In genomic region chr11:55120821-55121271, GRCm38 (mm10) we compare ENCODE assay signal across 10 mouse cellular contexts. TPM values are rescaled to one million over a fixed set of nuclear protein-coding genes. Genes with fewer than 3 reads are reported as not detected.
DNase-seq lines count a peak whose midpoint lies in the region; ATAC-seq and TF ChIP-seq lines count a peak whose summit lies in the region.
"Had no signal": no experiment of that assay in that cellular context is flagged by ENCODE, and none has a peak within 500 bp of the region (broad histone marks: within the 10 kb centered on the region; RNA-seq: fewer than 3 reads in every experiment).

No protein-coding gene starts in this region.

- H3K27me3 ChIP-seq in forebrain, embryonic 15.5 days: no peaks in the 10 kb centered on the region
- no peaks in the 10 kb centered on the region for H3K27me3 ChIP-seq in forebrain, embryonic 11.5 days (ENCODE audit: control insufficient read depth, insufficient read depth, low read length)
- H3K27me3 ChIP-seq in liver, embryonic 12.5 days (replicated peaks): no peaks in the 10 kb centered on the region

- WGBS in forebrain, embryonic 15.5 days: 77% methylated on average over 8 of the region's 8 CpGs
- WGBS in forebrain, embryonic 11.5 days: 85% methylated on average over 8 of the region's 8 CpGs
- 51% methylated on average over 8 of the region's 8 CpGs for WGBS in lung, adult 2 months
- WGBS in liver, embryonic 12.5 days (ENCODE audit: insufficient replicate concordance): 54% methylated on average over 8 of the region's 8 CpGs

- no peaks in the 10 kb centered on the region for H3K9me3 ChIP-seq in forebrain, embryonic 15.5 days
- no peaks in the 10 kb centered on the region; the same call in 1 of the 2 replicates for H3K9me3 ChIP-seq in forebrain, embryonic 11.5 days (ENCODE audit: control insufficient read depth, low read length)
- H3K9me3 ChIP-seq in liver, embryonic 12.5 days (replicated peaks): no peaks in the 10 kb centered on the region; the same call in 1 of the 2 replicates

- 0 out of 2 replicates have a peak overlapping the region, but pooled peaks have one; percentile 8 for H3K27ac ChIP-seq in forebrain, embryonic 15.5 days (replicated peaks)
- H3K27ac ChIP-seq in forebrain, embryonic 11.5 days (ENCODE audit: low read depth, low read length): no peak overlapping the region
- H3K27ac ChIP-seq in liver, embryonic 12.5 days: peak overlapping the region; percentile 59

- no peak overlapping the region for H3K4me3 ChIP-seq in forebrain, embryonic 15.5 days
- no peak overlapping the region for H3K4me3 ChIP-seq in forebrain, embryonic 11.5 days (ENCODE audit: low read depth, low read length)
- no peak overlapping the region for H3K4me3 ChIP-seq in lung, adult 2 months (replicated peaks; ENCODE audit: extremely low read depth, low read depth, low read length)
- no peak overlapping the region for H3K4me3 ChIP-seq in liver, embryonic 12.5 days

- H3K4me2 ChIP-seq in forebrain, embryonic 15.5 days (replicated peaks): no peak overlapping the region
- no peak overlapping the region for H3K4me2 ChIP-seq in forebrain, embryonic 11.5 days (ENCODE audit: low read depth, low read length, severe bottlenecking)
- H3K4me2 ChIP-seq in liver, embryonic 12.5 days: no peak overlapping the region

- no peak overlapping the region for H3K9ac ChIP-seq in forebrain, embryonic 15.5 days (replicated peaks)
- no peak overlapping the region for H3K9ac ChIP-seq in forebrain, embryonic 11.5 days (ENCODE audit: low read length)
- H3K9ac ChIP-seq in liver, embryonic 12.5 days: no peak overlapping the region

- no peak for TF ChIP-seq CTCF in lung, adult 2 months (IDR thresholded peaks at IDR 0.05; ENCODE audit: insufficient read depth, low read length)

- H3K4me1 ChIP-seq in forebrain, embryonic 15.5 days: no peaks in the 10 kb centered on the region
- no peaks in the 10 kb centered on the region for H3K4me1 ChIP-seq in forebrain, embryonic 11.5 days (replicated peaks; ENCODE audit: control insufficient read depth, insufficient read depth, low read length)
- no peaks in the 10 kb centered on the region for H3K4me1 ChIP-seq in lung, adult 2 months (ENCODE audit: control insufficient read depth, insufficient read depth, low read length)
- peaks cover 7% of the 10 kb centered on the region; the same call in 1 of the 2 replicates for H3K4me1 ChIP-seq in liver, embryonic 12.5 days

- no peaks in the 10 kb centered on the region for H3K36me3 ChIP-seq in forebrain, embryonic 15.5 days
- no peaks in the 10 kb centered on the region for H3K36me3 ChIP-seq in forebrain, embryonic 11.5 days (ENCODE audit: control insufficient read depth, insufficient read depth, low read length)
- no peaks in the 10 kb centered on the region for H3K36me3 ChIP-seq in liver, embryonic 12.5 days

- no peak for ATAC-seq in forebrain, embryonic 15.5 days (replicated peaks)
- ATAC-seq in forebrain, embryonic 11.5 days (replicated peaks; ENCODE audit: low FRiP score): no peak
- ATAC-seq in liver, embryonic 12.5 days: no peak

- no peak for TF ChIP-seq POLR2A in lung, adult 2 months (IDR thresholded peaks at IDR 0.05; ENCODE audit: borderline replicate concordance, extremely low read depth, low read depth, low read length)

- no peak for DNase-seq in forebrain, embryonic 11.5 days (ENCODE audit: low spot score)
- peak; percentile 21 to 32 for DNase-seq in lung, postnatal 4 days
- DNase-seq in lung, adult 2 months: no peak
- DNase-seq in testis, postnatal 10 days (ENCODE audit: low spot score): peak; percentile 58
- DNase-seq in left cerebral cortex, adult 9 months (ENCODE audit: low spot score in 2 of 2): no peak
- DNase-seq in adrenal gland, postnatal 14 days: no peak
- DNase-seq: adrenal gland, adult 2 months; kidney, adult 9 months had no signal

RNA-seq across cellular contexts. Expression of gene Gm2a, which starts 22.9 kb away (rescaled TPM):
- 18.7 and 18.9 TPM in 2 replicates for polyA plus RNA-seq in forebrain, embryonic 15.5 days (2015; fragmentation: Nextera tagmentation; extraction: Ambion mirVana)
- 11.1 and 12.2 TPM in 2 replicates for polyA plus RNA-seq in forebrain, embryonic 11.5 days (2014; fragmentation: Nextera tagmentation; extraction: Ambion mirVana)
- polyA plus RNA-seq in lung, adult 2 months (2012; rRNA removed): 50.9 and 70.4 TPM in 2 replicates
- 10.7 and 11.4 TPM in 2 replicates for polyA plus RNA-seq in liver, embryonic 12.5 days (2016; fragmentation: Nextera tagmentation; extraction: Ambion mirVana)
- 104 and 106 TPM in 2 replicates for total RNA-seq in adrenal gland, postnatal 14 days (2021)

RNA-seq across cellular contexts. Expression of gene Slc36a3, which starts 30.7 kb away (rescaled TPM):
- not detected in 2 replicates for polyA plus RNA-seq in forebrain, embryonic 15.5 days (2015; fragmentation: Nextera tagmentation; extraction: Ambion mirVana)
- not detected in 2 replicates for polyA plus RNA-seq in forebrain, embryonic 11.5 days (2014; fragmentation: Nextera tagmentation; extraction: Ambion mirVana)
- polyA plus RNA-seq in lung, adult 2 months (2012; rRNA removed): 0.18 and 0.22 TPM in 2 replicates
- not detected in 2 replicates for polyA plus RNA-seq in liver, embryonic 12.5 days (2016; fragmentation: Nextera tagmentation; extraction: Ambion mirVana)
- not detected in 2 replicates for total RNA-seq in adrenal gland, postnatal 14 days (2021)
- total RNA-seq: adrenal gland, adult 2 months had no signal

RNA-seq across cellular contexts. Expression of gene Ccdc69, which starts 42.9 kb away (rescaled TPM):
- 0.32 and 0.34 TPM in 2 replicates for polyA plus RNA-seq in forebrain, embryonic 15.5 days (2015; fragmentation: Nextera tagmentation; extraction: Ambion mirVana)
- polyA plus RNA-seq in forebrain, embryonic 11.5 days (2014; fragmentation: Nextera tagmentation; extraction: Ambion mirVana): 0.36 TPM in 1 of 2 replicates, not detected in the other
- 2.2 and 4.1 TPM in 2 replicates for polyA plus RNA-seq in lung, adult 2 months (2012; rRNA removed)
- polyA plus RNA-seq in liver, embryonic 12.5 days (2016; fragmentation: Nextera tagmentation; extraction: Ambion mirVana): 1.0 and 1.2 TPM in 2 replicates
- total RNA-seq in adrenal gland, postnatal 14 days (2021): 8.3 and 12.2 TPM in 2 replicates

Comparison
In these comparisons a context has a peak if more than half of its experiments do, and no peak if none do; other contexts are left out.
1. DNase-seq: peak in lung, postnatal 4 days (2 of 2) and testis, postnatal 10 days (single experiment); none in forebrain, embryonic 11.5 days (single experiment), lung, adult 2 months (single experiment), left cerebral cortex, adult 9 months (0 of 2) and adrenal gland, postnatal 14 days (single experiment).